Mouse (Mus musculus): ENCODE results near the gene Lman2l.

GRCm38 (mm10) chr1:36436515-36436914 is 8.6 kb downstream of the Lman2l start:
- TF ChIP-seq CTCF (IDR thresholded peaks at IDR 0.05; ENCODE audit: extremely low read depth, insufficient read depth, low read length) (no peak), POLR2A (IDR thresholded peaks at IDR 0.05; ENCODE audit: extremely low read depth, insufficient read depth, low read length) (no peak)

All from cortical plate, adult 2 months (tissue).